Mouse (Mus musculus) neural tube, embryonic 15.5 days (tissue): ENCODE data around the gene Tmcc1. TPM values are rescaled to one million over a fixed set of nuclear protein-coding genes. Genes with fewer than 3 reads are reported as not detected.

Experiments
- ATAC-seq: fragments of 200-750 bp; cut with Nextera tagmentation; 2 replicates; pipeline ENCODE4 v1.8.0; 2017; ENCODE audit warnings: mild to moderate bottlenecking, moderate TSS enrichment, moderate library complexity; ENCODE audit not compliant: low FRiP score
- H3K27ac ChIP-seq: fragments of 300-500 bp; sonication (generic); replicated peaks from 2 replicates; pipeline ENCODE4 v1.5.1; 2015; ENCODE audit warnings: mild to moderate bottlenecking, inconsistent platforms
- H3K27me3 ChIP-seq: fragments of 300-500 bp; sonication (generic); replicated peaks from 2 replicates; pipeline ENCODE4 v1.6.1; 2015; ENCODE audit warnings: inconsistent platforms
- H3K36me3 ChIP-seq: fragments of 300-500 bp; sonication (generic); 2 replicates; pipeline ENCODE4 v1.6.1; 2015; ENCODE audit warnings: inconsistent platforms
- H3K4me1 ChIP-seq: fragments of 300-500 bp; sonication (generic); 2 replicates; pipeline ENCODE4 v1.6.1; 2015; ENCODE audit warnings: inconsistent platforms
- H3K4me2 ChIP-seq: fragments of 300-500 bp; sonication (generic); 2 replicates; pipeline ENCODE4 v1.6.1; 2015; ENCODE audit warnings: inconsistent platforms, mild to moderate bottlenecking, moderate library complexity
- H3K4me3 ChIP-seq: fragments of 300-500 bp; sonication (generic); replicated peaks from 2 replicates; pipeline ENCODE4 v1.5.1; 2015; ENCODE audit warnings: mild to moderate bottlenecking, inconsistent platforms
- H3K9ac ChIP-seq: fragments of 300-500 bp; sonication (generic); replicated peaks from 2 replicates; pipeline ENCODE4 v1.6.1; 2015; ENCODE audit warnings: mild to moderate bottlenecking, inconsistent platforms
- H3K9me3 ChIP-seq: fragments of 300-500 bp; sonication (generic); replicated peaks from 2 replicates; pipeline ENCODE4 v1.6.1; 2016; ENCODE audit warnings: inconsistent platforms
- WGBS: fragments of 180-500 bp; shearing (Covaris S2); methylation state at CpG from one replicate; pipeline ENCODE4 v1.1.7; 2015; ENCODE audit warnings: mixed read lengths; 5-methylcytosine and 5-hydroxymethylcytosine counted together
- polyA plus RNA-seq: library from polyadenylated mRNA; unstranded; fragments of >200 nt; fragmentation: Nextera tagmentation; extraction: Ambion mirVana; gene quantifications from 2 replicates; pipeline ENCODE4 v1.2.1, GENCODE M21; 2015

Gene Tmcc1
- polyA plus RNA-seq, 1 experiment from 2014 or later, result 25.2 TPM

DNA sequence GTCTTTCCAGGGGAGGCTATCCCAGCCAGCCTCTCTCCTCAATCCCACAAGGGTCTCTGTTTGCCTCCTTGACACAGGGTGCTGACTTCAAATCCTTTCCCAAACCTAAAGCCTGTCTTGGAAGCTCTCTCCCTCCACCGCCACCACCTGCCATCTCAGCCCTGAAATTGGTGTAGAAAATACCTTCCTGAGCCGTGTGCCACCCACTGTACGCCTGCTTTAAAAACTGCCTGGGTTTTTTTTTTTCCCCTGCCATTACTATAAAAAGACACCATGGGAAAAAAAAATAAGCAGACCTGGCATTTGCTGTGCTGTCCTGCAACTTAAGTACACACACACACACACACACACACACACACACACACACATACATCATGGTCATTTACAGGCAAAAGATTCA lies 203.2 kb downstream of the Tmcc1 start:
- ATAC-seq, result no peak
- Histone ChIP-seq H3K36me3 (no peaks in the 10 kb centered on the region), H3K4me3 (no peak overlapping the region), H3K4me1 (peaks cover 55% of the 10 kb centered on the region), H3K9me3 (no peaks in the 10 kb centered on the region), H3K27me3 (peaks cover 43% of the 10 kb centered on the region), H3K4me2 (peak overlapping the region; percentile 90; the same call in 1 of the 2 replicates), H3K9ac (no peak overlapping the region), H3K27ac (no peak overlapping the region)
- WGBS, result 81% methylated on average over 3 of the region's 3 CpGs

DNA sequence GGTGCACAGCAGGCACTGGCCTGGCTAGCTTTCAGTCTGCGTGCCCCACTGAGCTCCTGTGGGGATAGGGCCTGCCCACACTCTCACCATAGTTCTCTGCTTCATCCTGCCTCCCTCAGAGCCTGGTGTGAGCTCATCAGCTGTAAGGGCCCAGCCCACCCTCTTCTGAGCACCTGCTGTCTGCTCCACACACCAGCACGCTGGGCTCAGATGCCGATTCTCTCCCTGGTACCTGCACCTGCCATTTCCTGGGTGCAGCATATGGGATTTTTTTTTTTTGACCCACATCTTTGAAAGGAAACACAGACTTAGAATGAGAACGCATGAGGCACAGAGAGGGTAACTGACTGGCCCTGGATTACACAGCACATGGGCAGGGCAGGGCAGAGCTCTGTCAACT lies 203.7 kb downstream of the Tmcc1 start:
- no peak overlapping the region for H3K27ac ChIP-seq
- H3K4me2 ChIP-seq, result no peak overlapping the region
- no peak for ATAC-seq
- H3K9me3 ChIP-seq, result no peaks in the 10 kb centered on the region
- WGBS, result 50% methylated on average over 4 of the region's 4 CpGs
- no peak overlapping the region for H3K4me3 ChIP-seq
- H3K36me3 ChIP-seq, result no peaks in the 10 kb centered on the region
- H3K4me1 ChIP-seq, result peaks cover 59% of the 10 kb centered on the region
- H3K27me3 ChIP-seq, result peaks cover 43% of the 10 kb centered on the region
- no peak overlapping the region for H3K9ac ChIP-seq

GRCm38 (mm10) chr6:115989032-115989431 lies 204.3 kb downstream of the Tmcc1 start:
- Histone ChIP-seq H3K9ac (no peak overlapping the region), H3K9me3 (no peaks in the 10 kb centered on the region), H3K4me3 (no peak overlapping the region), H3K36me3 (no peaks in the 10 kb centered on the region), H3K4me1 (peaks cover 55% of the 10 kb centered on the region), H3K27ac (no peak overlapping the region), H3K4me2 (0 out of 2 replicates have a peak overlapping the region, but pooled peaks have one; percentile 1), H3K27me3 (peaks cover 37% of the 10 kb centered on the region)
- WGBS, result 68% methylated on average over 5 of the region's 5 CpGs
- ATAC-seq, result no peak

DNA sequence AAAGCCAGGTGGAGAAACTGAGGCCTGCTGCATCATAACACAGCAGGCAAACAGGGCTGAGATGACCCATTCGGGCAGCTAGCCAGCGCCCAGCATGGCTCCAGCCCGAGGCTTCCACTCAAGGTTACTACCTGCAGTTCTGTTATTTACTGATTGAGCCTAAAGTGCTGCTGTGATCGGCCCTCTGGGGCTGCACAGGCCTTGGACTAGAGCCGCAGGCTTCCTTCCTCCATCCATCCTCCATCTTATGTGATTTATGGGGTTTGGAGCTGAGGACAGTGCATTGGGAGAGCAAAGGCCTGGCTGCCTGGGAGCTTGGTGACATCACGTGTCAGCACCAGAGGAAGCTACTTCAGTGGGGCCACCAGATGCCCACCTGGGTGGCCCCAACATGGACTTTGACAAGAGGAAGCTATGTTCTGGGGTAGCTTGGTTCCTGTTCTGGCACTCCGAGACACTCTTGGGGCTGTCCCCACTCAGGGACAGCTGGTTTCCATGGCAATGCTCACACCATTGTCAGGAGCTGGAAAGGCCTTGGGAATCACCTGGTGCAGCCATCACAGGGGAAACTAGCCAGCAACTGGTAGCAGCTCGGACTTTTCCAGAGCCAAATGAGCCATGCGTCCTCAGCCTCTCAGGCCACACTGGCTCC lies 206.1 kb downstream of the Tmcc1 start:
- 0 out of 2 replicates have a peak overlapping the region, but pooled peaks have one; percentile 13 for H3K4me2 ChIP-seq
- ATAC-seq, result no peak
- 36% methylated on average over 9 of the region's 9 CpGs for WGBS
- no peak overlapping the region for H3K27ac ChIP-seq
- H3K9ac ChIP-seq, result no peak overlapping the region
- no peaks in the 10 kb centered on the region for H3K9me3 ChIP-seq
- no peak overlapping the region for H3K4me3 ChIP-seq
- peaks cover 46% of the 10 kb centered on the region for H3K4me1 ChIP-seq
- H3K36me3 ChIP-seq, result no peaks in the 10 kb centered on the region
- H3K27me3 ChIP-seq, result peaks cover 19% of the 10 kb centered on the region

DNA sequence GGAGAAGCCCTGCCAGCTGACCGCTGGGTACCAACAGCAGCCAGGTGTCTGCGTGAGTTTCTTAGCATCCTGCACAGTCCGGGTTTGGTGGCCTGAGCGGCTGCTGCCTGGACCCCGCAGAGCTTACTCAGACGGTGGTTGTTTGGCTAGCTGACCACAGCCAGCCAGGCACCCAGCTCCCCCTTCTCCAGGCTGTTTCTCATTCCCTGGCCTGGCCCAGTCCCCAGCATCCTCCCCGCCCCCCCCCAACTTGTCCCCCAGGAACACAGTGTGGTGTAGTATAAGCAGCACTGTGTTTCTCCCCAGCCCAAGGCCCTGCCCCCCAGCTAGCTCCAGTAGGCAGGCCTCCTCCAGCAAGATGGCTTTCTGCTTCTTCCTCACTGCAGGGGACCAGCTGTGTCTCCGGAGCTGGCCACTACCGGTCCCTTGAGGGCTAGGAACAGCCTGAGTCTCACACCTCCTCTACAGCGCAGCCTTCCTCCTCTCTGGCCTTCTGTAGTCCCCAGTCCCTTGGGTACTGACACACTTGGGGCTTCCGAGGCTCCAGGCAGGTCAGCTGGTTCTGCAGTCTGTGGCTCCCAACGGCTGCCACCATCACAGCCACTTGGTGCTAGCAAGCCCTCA lies 206.7 kb downstream of the Tmcc1 start:
- H3K4me3 ChIP-seq, result no peak overlapping the region
- H3K4me1 ChIP-seq, result peaks cover 41% of the 10 kb centered on the region
- no peak for ATAC-seq
- 0 out of 2 replicates have a peak overlapping the region, but pooled peaks have one; percentile 13 for H3K4me2 ChIP-seq
- H3K36me3 ChIP-seq, result no peaks in the 10 kb centered on the region
- H3K9me3 ChIP-seq, result no peaks in the 10 kb centered on the region
- no peak overlapping the region for H3K27ac ChIP-seq
- peaks cover 13% of the 10 kb centered on the region for H3K27me3 ChIP-seq
- no peak overlapping the region for H3K9ac ChIP-seq
- 53% methylated on average over 12 of the region's 12 CpGs for WGBS

DNA sequence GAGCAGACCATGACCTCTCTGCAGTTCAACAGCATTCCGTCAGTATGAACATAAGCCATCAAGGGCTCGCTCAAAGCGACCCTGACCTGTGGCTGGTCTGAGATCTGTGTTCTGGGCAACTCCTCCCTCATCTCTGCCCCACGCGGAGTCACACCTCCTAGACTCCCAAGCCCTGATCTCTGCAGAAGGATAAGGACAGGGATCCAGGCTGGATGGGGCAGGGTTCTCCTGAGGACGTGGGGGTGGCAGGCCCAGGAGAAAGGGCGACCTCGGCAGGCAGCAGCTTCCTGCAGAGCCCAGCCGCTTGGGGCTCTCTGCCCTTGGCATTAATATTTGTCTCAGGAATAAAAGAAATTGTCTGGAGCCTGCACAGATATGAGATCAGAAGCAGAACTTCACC lies 207.7 kb downstream of the Tmcc1 start:
- Histone ChIP-seq H3K36me3 (no peaks in the 10 kb centered on the region), H3K27me3 (peaks cover 3% of the 10 kb centered on the region; the same call in 1 of the 2 replicates), H3K4me2 (no peak overlapping the region), H3K4me1 (peaks cover 36% of the 10 kb centered on the region), H3K9me3 (no peaks in the 10 kb centered on the region), H3K9ac (no peak overlapping the region), H3K27ac (no peak overlapping the region), H3K4me3 (no peak overlapping the region)
- ATAC-seq, result no peak
- WGBS, result 79% methylated on average over 9 of the region's 9 CpGs

DNA sequence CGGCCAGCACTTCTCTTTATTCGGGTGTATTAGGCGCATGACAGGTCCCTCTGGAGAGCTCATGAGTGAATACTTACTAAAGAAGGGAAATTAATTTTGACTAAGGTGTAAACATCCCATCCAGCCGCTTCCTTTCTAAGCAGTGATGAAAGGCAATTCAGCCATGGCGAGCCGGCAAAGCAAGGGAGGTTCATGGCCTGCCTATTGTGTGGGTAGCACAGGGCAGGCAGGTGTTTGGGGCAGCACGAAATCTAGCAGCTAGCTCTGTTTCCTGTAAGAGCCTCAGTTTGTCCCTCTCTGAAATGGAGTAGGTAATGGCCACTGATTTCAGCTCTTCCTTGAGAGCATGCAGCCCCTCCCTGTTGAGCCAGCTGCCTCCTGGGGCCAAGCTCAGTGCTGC lies 208.7 kb downstream of the Tmcc1 start:
- peaks cover 36% of the 10 kb centered on the region for H3K4me1 ChIP-seq
- H3K36me3 ChIP-seq, result no peaks in the 10 kb centered on the region
- H3K4me2 ChIP-seq, result no peak overlapping the region
- no peak for ATAC-seq
- no peaks in the 10 kb centered on the region; the same call in 1 of the 2 replicates for H3K27me3 ChIP-seq
- no peak overlapping the region for H3K9ac ChIP-seq
- WGBS, result 55% methylated on average over 7 of the region's 7 CpGs
- H3K27ac ChIP-seq, result no peak overlapping the region
- no peak overlapping the region for H3K4me3 ChIP-seq
- no peaks in the 10 kb centered on the region for H3K9me3 ChIP-seq

DNA sequence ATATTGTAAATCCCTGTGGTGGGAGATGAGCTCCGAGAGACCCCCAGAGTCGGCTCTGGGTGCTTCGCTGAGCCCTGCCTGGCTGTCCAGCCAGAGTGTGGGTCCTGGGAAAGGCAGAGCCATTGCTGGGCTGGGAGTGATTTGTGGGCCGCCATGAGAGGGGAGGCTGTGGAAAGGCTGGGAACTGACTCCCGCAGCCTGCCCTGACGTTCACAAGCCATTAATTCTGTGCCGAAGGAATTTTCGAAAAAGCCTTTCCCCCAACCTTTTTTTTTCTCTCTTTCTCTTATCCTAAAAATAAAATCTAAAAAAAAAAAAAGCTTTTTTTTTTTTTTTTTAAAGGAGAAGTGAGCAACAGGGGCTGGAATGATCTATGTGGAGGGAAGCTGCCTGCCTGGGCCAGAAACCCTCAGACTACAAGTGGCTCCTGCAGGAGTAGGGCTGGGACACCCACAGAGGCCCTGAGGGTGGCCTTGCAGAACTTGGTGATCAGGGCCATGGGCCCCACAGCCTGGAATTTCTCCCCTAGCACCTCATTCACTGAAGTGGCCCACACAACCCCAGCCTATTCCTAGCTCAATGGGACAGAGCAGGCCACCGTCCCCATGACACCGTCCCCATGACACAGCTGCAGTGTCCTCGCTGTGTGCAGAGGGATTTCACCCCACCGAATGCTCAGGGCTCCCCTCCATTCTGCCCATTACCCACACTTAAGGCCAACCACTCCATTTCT lies 209.8 kb downstream of the Tmcc1 start:
- ATAC-seq, result no peak
- peak overlapping the region; percentile 15 for H3K27ac ChIP-seq
- no peak overlapping the region for H3K4me3 ChIP-seq
- H3K27me3 ChIP-seq, result no peaks in the 10 kb centered on the region; the same call in 1 of the 2 replicates
- no peaks in the 10 kb centered on the region for H3K36me3 ChIP-seq
- H3K9me3 ChIP-seq, result no peaks in the 10 kb centered on the region
- WGBS, result 32% methylated on average over 12 of the region's 12 CpGs
- H3K4me2 ChIP-seq, result no peak overlapping the region
- peaks cover 36% of the 10 kb centered on the region for H3K4me1 ChIP-seq
- no peak overlapping the region for H3K9ac ChIP-seq

DNA sequence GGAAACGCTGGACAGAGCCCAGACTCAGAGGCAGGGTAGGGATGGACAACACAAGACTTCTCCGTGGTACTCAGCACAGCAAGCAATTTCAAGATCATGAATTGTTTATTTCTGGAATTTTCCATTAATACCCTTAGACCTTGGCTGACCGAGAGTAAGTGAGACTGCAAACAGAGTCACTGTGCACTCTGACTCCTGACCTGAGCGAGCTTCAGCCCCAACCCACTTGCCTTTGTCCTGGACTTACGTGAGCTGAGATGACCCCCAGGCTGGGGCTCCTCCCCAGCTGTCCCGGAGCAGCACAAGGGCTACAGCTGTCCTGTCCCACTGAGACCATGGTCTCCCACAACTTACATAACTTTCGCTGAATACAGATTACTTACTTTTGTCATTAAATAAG lies 210.4 kb downstream of the Tmcc1 start:
- no peaks in the 10 kb centered on the region for H3K9me3 ChIP-seq
- 52% methylated on average over 7 of the region's 7 CpGs for WGBS
- H3K36me3 ChIP-seq, result no peaks in the 10 kb centered on the region
- H3K4me2 ChIP-seq, result no peak overlapping the region
- no peaks in the 10 kb centered on the region; the same call in 1 of the 2 replicates for H3K27me3 ChIP-seq
- 0 out of 2 replicates have a peak overlapping the region, but pooled peaks have one; percentile 15 for H3K27ac ChIP-seq
- H3K9ac ChIP-seq, result no peak overlapping the region
- H3K4me1 ChIP-seq, result peaks cover 36% of the 10 kb centered on the region
- ATAC-seq, result no peak
- no peak overlapping the region for H3K4me3 ChIP-seq

DNA sequence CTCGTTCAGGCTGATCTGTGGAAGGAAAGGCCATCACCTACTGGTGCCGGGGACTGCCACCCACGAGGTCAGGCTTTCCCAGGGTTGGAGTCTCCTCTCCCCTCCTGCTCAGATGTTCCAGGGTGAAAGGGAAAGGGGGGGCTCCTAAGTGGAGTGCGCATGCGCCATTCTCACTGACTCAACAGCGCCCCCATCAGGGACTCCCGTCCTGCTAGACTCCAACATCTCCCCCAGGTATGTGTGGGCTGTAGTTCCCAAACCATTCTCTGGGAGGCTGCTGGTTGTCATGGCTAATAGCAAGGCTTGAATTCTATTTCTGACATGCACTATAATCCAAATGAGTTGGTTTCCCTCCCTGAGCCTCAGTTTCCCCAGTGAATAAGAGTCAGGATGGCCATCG lies 214.7 kb downstream of the Tmcc1 start:
- no peak overlapping the region for H3K27ac ChIP-seq
- no peaks in the 10 kb centered on the region for H3K9me3 ChIP-seq
- peaks cover 9% of the 10 kb centered on the region; the same call in 1 of the 2 replicates for H3K4me1 ChIP-seq
- H3K4me3 ChIP-seq, result no peak overlapping the region
- H3K27me3 ChIP-seq, result no peaks in the 10 kb centered on the region; the same call in 1 of the 2 replicates
- no peak overlapping the region for H3K4me2 ChIP-seq
- ATAC-seq, result no peak
- WGBS, result 68% methylated on average over 8 of the region's 8 CpGs
- H3K36me3 ChIP-seq, result no peaks in the 10 kb centered on the region
- no peak overlapping the region for H3K9ac ChIP-seq

DNA sequence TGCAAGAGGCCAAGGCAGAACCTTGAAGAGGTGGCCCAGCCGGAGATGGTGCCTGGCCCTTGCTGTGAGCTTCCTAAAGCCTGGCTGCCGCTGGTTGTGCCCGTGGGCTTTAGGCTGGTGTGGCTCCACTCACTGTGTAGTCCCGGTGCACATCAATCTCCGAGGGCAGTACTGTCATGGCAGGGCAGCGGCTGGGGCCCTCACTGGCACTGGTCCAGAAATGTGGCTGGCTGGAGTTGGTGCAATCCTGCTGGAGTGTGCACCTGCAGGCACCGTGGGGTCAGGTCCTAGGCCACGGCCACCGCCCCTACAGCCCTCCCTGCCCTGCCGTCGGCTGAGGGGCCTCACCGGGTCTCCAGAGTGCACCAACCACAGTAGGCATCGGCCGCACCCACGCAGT lies 215.5 kb downstream of the Tmcc1 start:
- Histone ChIP-seq H3K4me2 (no peak overlapping the region), H3K27ac (no peak overlapping the region), H3K27me3 (no peaks in the 10 kb centered on the region; the same call in 1 of the 2 replicates), H3K9me3 (no peaks in the 10 kb centered on the region), H3K4me3 (no peak overlapping the region), H3K9ac (no peak overlapping the region), H3K36me3 (no peaks in the 10 kb centered on the region), H3K4me1 (peaks cover 8% of the 10 kb centered on the region; the same call in 1 of the 2 replicates)
- WGBS, result 71% methylated on average over 15 of the region's 15 CpGs
- no peak for ATAC-seq
